Mouse (Mus musculus) heart, embryonic 14.5 days (tissue): Measurements from ENCODE around the gene Ppp2r1b. TPM values are rescaled to one million over a fixed set of nuclear protein-coding genes. Genes with fewer than 3 reads are reported as not detected.

Experiments used
- ATAC-seq: fragments of 200-750 bp; cut with Nextera tagmentation; 2 replicates; pipeline ENCODE4 v1.8.0; 2017; ENCODE audit warnings: low read depth, moderate TSS enrichment; ENCODE audit not compliant: insufficient number of reproducible peaks, insufficient read depth, low FRiP score
- H3K27ac ChIP-seq, 2 experiments: fragments of 200-500 bp in 1 of 2; fragments of 300-500 bp in 1 of 2; sonication (generic) in 1 of 2; replicated peaks in 1 of 2; 2 replicates each; pipeline ENCODE4 v1.5.1; 2012 to 2014; ENCODE audit warnings: low read depth in 2 of 2, low read length in 2 of 2, control low read depth in 1 of 2, mild to moderate bottlenecking in 1 of 2, mixed read lengths in 1 of 2; ENCODE audit not compliant: control insufficient read depth in 1 of 2, insufficient read depth in 1 of 2
- H3K27me3 ChIP-seq: fragments of 300-500 bp; sonication (generic); 2 replicates; pipeline ENCODE4 v1.6.1; 2014; ENCODE audit warnings: mild to moderate bottlenecking, low read length, control low read depth; ENCODE audit not compliant: control insufficient read depth, insufficient read depth
- H3K36me3 ChIP-seq: fragments of 300-500 bp; sonication (generic); 2 replicates; pipeline ENCODE4 v1.6.1; 2014; ENCODE audit warnings: mild to moderate bottlenecking, control low read depth, low read length, mixed read lengths; ENCODE audit not compliant: control insufficient read depth, insufficient read depth
- H3K4me1 ChIP-seq, 2 experiments: fragments of 200-500 bp in 1 of 2; fragments of 300-500 bp in 1 of 2; sonication (generic) in 1 of 2; 2 replicates each; pipeline ENCODE4 v1.6.1; 2012 to 2014; ENCODE audit warnings: low read length in 2 of 2, control low read depth in 1 of 2, mixed read lengths in 1 of 2; ENCODE audit not compliant: control insufficient read depth in 2 of 2, insufficient read depth in 2 of 2
- H3K4me2 ChIP-seq: fragments of 300-500 bp; sonication (generic); 2 replicates; pipeline ENCODE4 v1.6.1; 2014; ENCODE audit warnings: mild to moderate bottlenecking, low read length
- H3K4me3 ChIP-seq, 2 experiments: fragments of 200-500 bp in 1 of 2; fragments of 300-500 bp in 1 of 2; sonication (generic) in 1 of 2; 2 replicates each; pipeline ENCODE4 v1.5.1; 2012 to 2014; ENCODE audit warnings: low read length in 2 of 2, mild to moderate bottlenecking in 2 of 2, control low read depth in 1 of 2, low read depth in 1 of 2, moderate library complexity in 1 of 2; ENCODE audit not compliant: control insufficient read depth in 1 of 2, insufficient read depth in 1 of 2
- H3K9ac ChIP-seq: fragments of 300-500 bp; sonication (generic); 2 replicates; pipeline ENCODE4 v1.6.1; 2014; ENCODE audit warnings: mild to moderate bottlenecking, low read length
- H3K9me3 ChIP-seq: fragments of 300-500 bp; sonication (generic); 2 replicates; pipeline ENCODE4 v1.6.1; 2016; ENCODE audit warnings: low read length, control low read depth; ENCODE audit not compliant: control insufficient read depth
- WGBS: fragments of 180-500 bp; shearing (Covaris S2); extraction: QIAGEN DNeasy Blood & Tissue Kit; methylation state at CpG from one replicate; pipeline ENCODE4 v1.1.7; 2014; 5-methylcytosine and 5-hydroxymethylcytosine counted together
- polyA plus RNA-seq: library from polyadenylated mRNA; unstranded; fragments of >200 nt; fragmentation: Nextera tagmentation; extraction: Ambion mirVana; gene quantifications from 2 replicates; pipeline ENCODE4 v1.2.1, GENCODE M21; 2014

Gene Ppp2r1b
- polyA plus RNA-seq, 1 experiment from 2014 or later, result 38.8 TPM

DNA sequence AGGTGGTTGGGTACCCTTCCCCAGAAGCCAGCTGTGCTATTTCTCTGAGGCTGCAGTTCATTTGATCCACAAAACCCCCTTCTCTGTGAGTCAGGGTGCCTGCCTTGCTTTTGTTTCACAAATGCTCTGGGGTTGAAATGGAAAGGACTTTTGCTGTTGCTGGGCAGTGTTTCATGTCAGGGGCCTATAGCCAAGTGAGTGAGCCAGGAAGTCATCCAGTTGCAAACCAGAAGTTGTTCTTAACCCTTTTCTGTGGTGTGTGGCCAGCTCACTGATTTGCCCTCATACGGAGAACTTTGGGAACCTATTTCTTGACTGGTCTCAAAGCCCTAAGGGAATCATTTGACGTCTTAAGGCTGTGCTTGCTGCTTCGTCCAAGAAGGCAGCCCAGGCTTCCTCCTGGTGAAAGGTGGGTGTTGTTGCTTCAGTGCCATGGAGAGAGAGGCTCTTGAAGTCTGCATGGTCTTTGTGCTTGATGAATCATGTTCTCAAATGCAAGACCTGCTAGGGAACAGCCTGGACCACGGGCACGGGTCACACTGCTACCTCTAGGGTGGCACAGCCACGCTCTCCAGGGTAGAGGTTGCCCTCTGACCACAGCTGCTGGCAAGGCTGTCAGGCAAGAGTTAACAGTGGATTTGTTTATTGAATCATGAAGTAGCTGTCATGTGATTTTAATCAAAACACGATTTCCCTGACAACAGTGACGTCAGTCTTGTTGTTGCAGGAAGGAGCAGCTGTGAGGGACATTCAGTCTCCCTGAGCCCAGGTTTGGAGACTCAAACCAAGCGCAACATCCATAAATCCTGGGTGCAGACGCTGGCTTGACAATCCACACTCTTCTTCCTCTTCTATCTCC lies 39.9 kb downstream of the Ppp2r1b start:
- no peaks in the 10 kb centered on the region for H3K27me3 ChIP-seq
- no peak overlapping the region for H3K9ac ChIP-seq
- WGBS, result 69% methylated on average over 10 of the region's 10 CpGs
- ATAC-seq, result no peak
- no peaks in the 10 kb centered on the region for H3K9me3 ChIP-seq
- peaks cover 15 to 29% of the 10 kb centered on the region in 2 experiments for H3K4me1 ChIP-seq
- H3K4me2 ChIP-seq, result no peak overlapping the region
- no peak overlapping the region for H3K4me3 ChIP-seq
- peaks cover 34% of the 10 kb centered on the region for H3K36me3 ChIP-seq
- H3K27ac ChIP-seq, result peak overlapping the region in 1 of 2 experiments; percentile 53; a peak in 3 of 4 replicates

DNA sequence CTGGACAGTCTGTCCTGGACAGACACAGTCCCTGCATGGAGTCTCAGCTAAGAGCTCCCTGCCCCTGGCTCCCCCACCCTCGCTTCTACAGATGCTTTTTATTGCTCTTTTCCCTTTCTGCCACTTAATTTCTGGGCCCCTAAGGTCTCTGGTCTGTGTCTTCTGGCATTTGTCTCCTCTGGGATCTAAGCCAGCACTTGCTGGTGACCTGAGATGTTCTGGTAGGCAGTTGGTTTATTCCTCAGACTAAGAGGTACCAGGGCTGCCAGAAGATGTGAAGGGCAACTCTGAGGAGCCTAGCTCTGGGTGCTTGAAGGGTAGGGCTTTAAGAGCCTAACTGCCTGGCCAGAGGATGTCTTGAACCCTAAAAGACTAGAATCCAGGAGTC lies 40.5 kb downstream of the Ppp2r1b start:
- no peaks in the 10 kb centered on the region for H3K9me3 ChIP-seq
- no peak for ATAC-seq
- H3K27ac ChIP-seq, result 0 out of 4 replicates have a peak overlapping the region, but pooled peaks of 1 of the 2 experiments have one; percentile 4
- H3K4me1 ChIP-seq, result peaks cover 15 to 29% of the 10 kb centered on the region in 2 experiments
- WGBS, result 59% methylated on average over 1 of the region's 1 CpGs
- H3K27me3 ChIP-seq, result no peaks in the 10 kb centered on the region
- H3K4me2 ChIP-seq, result no peak overlapping the region
- no peak overlapping the region for H3K4me3 ChIP-seq
- peaks cover 29% of the 10 kb centered on the region for H3K36me3 ChIP-seq
- no peak overlapping the region for H3K9ac ChIP-seq

DNA sequence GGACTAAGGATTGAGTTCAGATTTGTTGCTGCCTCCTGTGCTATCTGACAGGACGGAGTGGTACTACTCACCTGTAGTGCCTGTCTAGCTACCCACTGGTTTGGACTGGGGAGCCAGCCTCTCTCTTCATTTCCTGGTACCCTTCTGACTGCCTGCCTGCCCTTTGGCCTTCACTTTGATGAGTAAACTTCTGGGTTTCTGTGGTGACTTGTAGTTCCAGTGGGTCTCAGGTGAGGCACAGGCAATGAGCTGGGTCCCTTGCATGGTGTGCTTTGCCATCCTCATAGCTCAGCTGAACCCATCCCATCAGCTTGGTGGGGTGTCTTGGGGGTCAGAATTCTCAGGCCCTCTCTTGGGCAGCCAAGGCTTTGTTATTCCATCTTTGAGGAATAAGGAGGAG lies 41.8 kb downstream of the Ppp2r1b start:
- ATAC-seq, result no peak
- H3K27ac ChIP-seq, result 0 out of 4 replicates have a peak overlapping the region, but pooled peaks of 1 of the 2 experiments have one; percentile 11

DNA sequence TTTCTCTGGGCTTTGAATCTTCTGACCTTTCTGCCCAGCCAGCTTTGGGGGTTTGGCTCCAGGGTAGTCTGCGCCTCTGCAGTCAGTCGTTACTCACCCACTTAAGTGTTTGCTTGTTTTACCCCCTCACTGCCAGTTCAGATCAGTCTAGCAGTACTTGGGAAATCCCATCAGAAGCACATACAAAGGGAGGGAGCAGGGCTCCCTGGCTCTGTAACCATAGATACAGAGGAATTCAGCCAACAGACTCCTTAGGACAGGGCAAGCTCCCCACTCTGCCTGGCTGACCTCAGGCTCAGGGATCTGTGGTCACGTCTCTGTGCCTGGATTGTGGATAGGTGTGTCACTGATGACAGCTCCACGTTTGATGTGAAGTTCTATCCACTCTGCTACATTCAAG lies 42.2 kb downstream of the Ppp2r1b start:
- 24% methylated on average over 4 of the region's 4 CpGs for WGBS
- Histone ChIP-seq H3K27ac (0 out of 4 replicates have a peak overlapping the region, but pooled peaks of 1 of the 2 experiments have one; percentile 11), H3K27me3 (no peaks in the 10 kb centered on the region), H3K9ac (no peak overlapping the region), H3K4me1 (peaks cover 15 to 29% of the 10 kb centered on the region in 2 experiments), H3K4me3 (no peak overlapping the region), H3K36me3 (peaks cover 25% of the 10 kb centered on the region), H3K9me3 (no peaks in the 10 kb centered on the region), H3K4me2 (no peak overlapping the region)
- 0 out of 2 replicates have a peak, but pooled peaks have one; percentile 35 for ATAC-seq

More for the DNA sequence above, 41.8 kb downstream of the Ppp2r1b start:
- H3K4me1 ChIP-seq, result peaks cover 15 to 29% of the 10 kb centered on the region in 2 experiments
- no peak overlapping the region for H3K9ac ChIP-seq
- WGBS, result 100% methylated on average over 1 of the region's 1 CpGs
- peaks cover 29% of the 10 kb centered on the region for H3K36me3 ChIP-seq
- no peak overlapping the region for H3K4me3 ChIP-seq
- no peaks in the 10 kb centered on the region for H3K9me3 ChIP-seq
- no peaks in the 10 kb centered on the region for H3K27me3 ChIP-seq
- H3K4me2 ChIP-seq, result no peak overlapping the region

DNA sequence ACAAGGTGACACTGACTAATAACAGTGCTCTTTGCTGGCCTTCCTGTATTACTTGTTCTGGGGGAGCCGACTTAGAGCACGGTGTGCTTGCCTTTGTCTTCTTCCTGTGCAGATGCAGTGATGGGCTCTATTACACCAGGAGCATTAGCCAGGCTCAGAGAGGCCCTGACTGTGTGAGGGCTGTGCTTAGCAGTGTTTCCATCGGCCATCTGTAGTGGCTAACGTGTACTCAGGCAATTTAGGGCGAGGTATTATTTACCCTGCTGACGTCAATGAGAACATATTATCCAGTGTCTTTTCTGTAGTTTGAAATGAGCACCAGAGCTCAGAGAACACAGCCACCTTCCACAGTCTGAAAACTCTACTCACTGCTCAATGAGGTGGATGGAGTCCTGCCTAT lies 44.1 kb downstream of the Ppp2r1b start:
- ATAC-seq, result no peak
- Histone ChIP-seq H3K9ac (no peak overlapping the region), H3K4me2 (no peak overlapping the region), H3K4me1 (peaks cover 15 to 33% of the 10 kb centered on the region in 2 experiments), H3K4me3 (no peak overlapping the region), H3K9me3 (no peaks in the 10 kb centered on the region), H3K27ac (peak overlapping the region in 1 of 2 experiments; percentile 19; a peak in 1 of 4 replicates), H3K36me3 (peaks cover 30% of the 10 kb centered on the region), H3K27me3 (no peaks in the 10 kb centered on the region)
- WGBS, result 50% methylated on average over 6 of the region's 6 CpGs

DNA sequence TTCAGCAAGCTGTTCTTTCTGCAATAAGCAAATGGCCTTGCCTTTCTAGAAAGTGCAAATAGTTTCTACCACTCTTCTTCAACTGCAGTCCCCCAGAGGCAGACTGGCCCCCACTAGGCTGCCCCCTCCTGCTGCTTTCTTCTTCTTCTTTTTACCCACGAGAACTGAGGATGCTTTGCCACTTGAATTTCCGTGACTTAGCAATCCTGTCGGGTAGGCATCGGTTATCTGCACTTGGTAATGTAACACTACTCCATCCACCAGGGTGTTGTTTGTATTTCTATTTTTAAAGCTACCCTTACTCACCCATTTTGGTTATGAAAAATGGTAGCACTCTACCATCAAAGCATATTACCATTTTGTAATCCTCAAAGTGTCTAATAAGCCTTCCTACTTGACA lies 44.9 kb downstream of the Ppp2r1b start:
- Histone ChIP-seq H3K9ac (no peak overlapping the region), H3K27me3 (no peaks in the 10 kb centered on the region), H3K4me3 (no peak overlapping the region), H3K27ac (no peak overlapping the region), H3K9me3 (no peaks in the 10 kb centered on the region), H3K36me3 (peaks cover 36% of the 10 kb centered on the region), H3K4me2 (no peak overlapping the region), H3K4me1 (peaks cover 14 to 28% of the 10 kb centered on the region in 2 experiments)
- ATAC-seq, result no peak
- WGBS, result 57% methylated on average over 4 of the region's 4 CpGs

DNA sequence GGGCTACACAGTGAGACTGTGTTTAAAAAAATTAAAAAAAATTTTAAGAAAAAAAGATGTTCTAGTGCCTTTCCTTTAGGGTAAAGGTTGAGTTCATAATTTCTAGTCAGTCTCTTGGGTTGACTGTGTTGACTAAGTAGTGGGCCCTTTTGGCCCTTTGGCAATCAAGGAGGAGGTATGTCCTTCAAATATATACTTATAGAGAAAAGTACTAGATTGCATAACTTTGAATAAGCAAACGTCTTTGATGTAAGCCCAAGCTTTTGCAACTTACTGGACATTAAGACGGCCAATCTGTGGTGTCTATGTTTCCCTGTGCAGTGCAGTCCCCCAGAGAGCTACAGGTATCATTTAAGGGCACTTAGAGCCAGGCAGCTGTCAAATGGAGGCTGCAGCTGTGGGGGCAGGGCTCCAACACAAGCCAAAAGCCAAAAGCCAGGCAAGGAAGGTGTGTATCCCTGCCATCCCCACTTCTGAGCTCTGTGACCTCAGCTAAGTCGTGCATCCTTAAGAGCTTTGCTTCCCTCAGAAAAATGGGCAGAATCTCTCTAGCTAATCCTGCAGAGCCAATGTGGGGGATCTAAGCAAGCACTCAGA lies 45.5 kb downstream of the Ppp2r1b start:
- H3K4me3 ChIP-seq, result no peak overlapping the region
- peaks cover 9 to 23% of the 10 kb centered on the region in 2 experiments for H3K4me1 ChIP-seq
- no peaks in the 10 kb centered on the region for H3K27me3 ChIP-seq
- H3K36me3 ChIP-seq, result peaks cover 39% of the 10 kb centered on the region
- ATAC-seq, result no peak
- no peak overlapping the region for H3K4me2 ChIP-seq
- H3K9me3 ChIP-seq, result no peaks in the 10 kb centered on the region
- H3K27ac ChIP-seq, result no peak overlapping the region
- 78% methylated on average over 3 of the region's 3 CpGs for WGBS
- no peak overlapping the region for H3K9ac ChIP-seq
